Mouse (Mus musculus): ENCODE results near the gene Mycbpap. TPM values are rescaled to one million over a fixed set of nuclear protein-coding genes. Genes with fewer than 3 reads are reported as not detected.

Mycbpap gene
- polyA plus RNA-seq, 1 experiment from 2014 or later, result 4.6 TPM

- Histone ChIP-seq H3K9me3 (no peaks in the 10 kb centered on the region), H3K4me3 (no peak overlapping the region), H3K27ac (no peak overlapping the region; the same call in 1 of the 2 replicates), H3K27me3 (ENCODE audit: insufficient read depth, poor library complexity, severe bottlenecking) (peaks cover 14% of the 10 kb centered on the region; the same call in 1 of the 2 replicates), H3K4me1 (replicated peaks) (peaks cover 45% of the 10 kb centered on the region), H3K36me3 (peaks cover 65% of the 10 kb centered on the region)
- DNase-seq (ENCODE audit: low spot score), result no peak
- WGBS, result 80% methylated on average over 10 of the region's 10 CpGs
Observed at GRCm38 (mm10) chr11:94455161-94455820, 66.3 kb downstream of the Mycbpap start.

GRCm38 (mm10) chr11:94454756-94455155 is 66.8 kb downstream of the Mycbpap start:
- WGBS, result 72% methylated on average over 5 of the region's 5 CpGs
- no peak for DNase-seq (ENCODE audit: low spot score)

More at GRCm38 (mm10) chr11:94454756-94455155, 66.8 kb downstream of the Mycbpap start:
- H3K9me3 ChIP-seq, result no peaks in the 10 kb centered on the region
- H3K27ac ChIP-seq, result peak overlapping the region; percentile 37
- peaks cover 65% of the 10 kb centered on the region for H3K36me3 ChIP-seq
- no peak overlapping the region for H3K4me3 ChIP-seq
- H3K4me1 ChIP-seq (replicated peaks), result peaks cover 49% of the 10 kb centered on the region
- H3K27me3 ChIP-seq (ENCODE audit: insufficient read depth, poor library complexity, severe bottlenecking), result peaks cover 14% of the 10 kb centered on the region; the same call in 1 of the 2 replicates

Other genes starting within 250 kb of the Mycbpap start
- gene Gm21885, start 239.9 kb downstream of the Mycbpap start, polyA plus RNA-seq (2016; fragmentation: Nextera tagmentation; extraction: Ambion mirVana), result not detected in 2 replicates
- 72.3 and 103 TPM in 2 replicates for gene Luc7l3, start 199.8 kb downstream of the Mycbpap start, polyA plus RNA-seq (2016; fragmentation: Nextera tagmentation; extraction: Ambion mirVana)
- gene Ankrd40, start 193.7 kb downstream of the Mycbpap start, polyA plus RNA-seq (2016; fragmentation: Nextera tagmentation; extraction: Ambion mirVana), result 11.7 and 12.5 TPM in 2 replicates
- 0.46 and 0.48 TPM in 2 replicates for gene Abcc3, start 128.7 kb downstream of the Mycbpap start, polyA plus RNA-seq (2016; fragmentation: Nextera tagmentation; extraction: Ambion mirVana)
- 5.3 and 7.7 TPM in 2 replicates for gene Cacna1g, start 47.5 kb downstream of the Mycbpap start, polyA plus RNA-seq (2016; fragmentation: Nextera tagmentation; extraction: Ambion mirVana)
- 0.05 TPM in 1 of 2 replicates, not detected in the other for gene Spata20, start 35.6 kb downstream of the Mycbpap start, polyA plus RNA-seq (2016; fragmentation: Nextera tagmentation; extraction: Ambion mirVana)
- 1.7 and 1.9 TPM in 2 replicates for gene Epn3, start 21.8 kb downstream of the Mycbpap start, polyA plus RNA-seq (2016; fragmentation: Nextera tagmentation; extraction: Ambion mirVana)
- 3.6 and 4.3 TPM in 2 replicates for gene Rsad1, start 27.5 kb upstream of the Mycbpap start, polyA plus RNA-seq (2016; fragmentation: Nextera tagmentation; extraction: Ambion mirVana)
- 0.19 and 0.29 TPM in 2 replicates for gene Chad, start 43.3 kb upstream of the Mycbpap start, polyA plus RNA-seq (2016; fragmentation: Nextera tagmentation; extraction: Ambion mirVana)
- gene Acsf2, start 80.1 kb upstream of the Mycbpap start, polyA plus RNA-seq (2016; fragmentation: Nextera tagmentation; extraction: Ambion mirVana), result 3.7 and 4.5 TPM in 2 replicates
- 274 and 275 TPM in 2 replicates for gene Lrrc59, start 108.0 kb upstream of the Mycbpap start, polyA plus RNA-seq (2016; fragmentation: Nextera tagmentation; extraction: Ambion mirVana)
- 133 and 157 TPM in 2 replicates for gene Mrpl27, start 132.0 kb upstream of the Mycbpap start, polyA plus RNA-seq (2016; fragmentation: Nextera tagmentation; extraction: Ambion mirVana)
- gene Eme1, start 132.2 kb upstream of the Mycbpap start, polyA plus RNA-seq (2016; fragmentation: Nextera tagmentation; extraction: Ambion mirVana), result 42.3 and 57.1 TPM in 2 replicates
- 13.9 and 16.7 TPM in 2 replicates for gene Xylt2, start 155.8 kb upstream of the Mycbpap start, polyA plus RNA-seq (2016; fragmentation: Nextera tagmentation; extraction: Ambion mirVana)
- gene Gm11541, start 182.8 kb upstream of the Mycbpap start, polyA plus RNA-seq (2016; fragmentation: Nextera tagmentation; extraction: Ambion mirVana), result not detected in 2 replicates
- 0.30 TPM in 1 of 2 replicates, not detected in the other for gene Cdc34b, start 220.0 kb upstream of the Mycbpap start, polyA plus RNA-seq (2016; fragmentation: Nextera tagmentation; extraction: Ambion mirVana)

Data from hindbrain, embryonic 10.5 days (tissue).